Mouse (Mus musculus): ENCODE measurements around the gene Oaz1. TPM values are rescaled to one million over a fixed set of nuclear protein-coding genes. Genes with fewer than 3 reads are reported as not detected.

Gene Oaz1
- polyA plus RNA-seq, 1 experiment from 2014 or later: 1,606 TPM

DNA sequence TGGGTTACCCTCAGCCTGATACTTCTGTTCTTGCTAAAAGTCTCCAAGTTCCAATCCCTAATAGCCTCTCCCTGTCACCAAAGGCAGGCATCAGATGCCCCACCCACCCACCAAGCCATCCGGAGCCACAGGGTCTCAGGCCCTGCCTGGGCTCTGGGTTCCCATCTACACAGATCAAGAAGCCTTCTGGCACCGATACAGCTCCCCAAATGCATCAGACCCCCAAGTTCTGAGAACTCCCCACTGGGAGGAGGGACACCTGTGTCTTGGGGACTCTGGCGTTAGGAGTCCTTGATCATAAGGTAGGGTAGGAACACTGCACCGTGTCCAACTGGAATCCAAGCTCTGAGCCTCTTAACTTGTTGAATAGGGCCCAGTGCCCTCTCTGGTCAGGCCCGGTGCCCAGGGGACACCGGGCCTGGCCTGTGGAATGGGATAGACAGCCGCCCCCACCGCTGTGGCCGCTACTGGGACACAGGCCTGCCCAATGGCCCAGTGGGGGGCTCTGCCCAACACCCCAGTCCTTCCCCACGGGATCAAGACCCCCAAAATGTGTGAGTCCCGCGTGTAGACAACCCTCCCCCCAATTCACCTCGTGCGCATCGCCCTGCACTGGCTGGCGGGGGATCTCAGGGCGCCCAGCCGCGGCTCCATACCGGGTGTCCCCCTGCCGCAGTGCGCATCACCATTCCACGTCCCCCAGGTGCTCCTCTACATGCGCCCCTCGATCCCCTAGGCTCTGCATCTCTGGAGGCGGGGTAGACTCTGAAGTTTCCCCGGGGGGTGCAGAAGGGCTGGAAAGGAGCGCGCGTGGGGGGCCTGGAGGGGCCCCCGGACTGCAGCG lies 16.9 kb downstream of the Oaz1 start:
- WGBS: 23% methylated on average over 14 of the region's 32 CpGs
- Histone ChIP-seq H3K9me3 (ENCODE audit: control insufficient read depth, low read length) (no peaks in the 10 kb centered on the region), H3K4me3 (ENCODE audit: low read depth, low read length) (peak overlapping the region; percentile 53), H3K4me1 (ENCODE audit: control insufficient read depth, insufficient read depth, low read length) (no peaks in the 10 kb centered on the region), H3K27ac (replicated peaks; ENCODE audit: low read depth, low read length) (no peak overlapping the region), H3K27me3 (replicated peaks; ENCODE audit: control insufficient read depth, insufficient read depth, low read length) (peaks cover 37% of the 10 kb centered on the region), H3K9ac (ENCODE audit: low read depth, low read length) (peak overlapping the region; percentile 68), H3K4me2 (ENCODE audit: low read depth, low read length) (peak overlapping the region; percentile 96), H3K36me3 (ENCODE audit: control insufficient read depth, insufficient read depth, low read length) (no peaks in the 10 kb centered on the region)
- ATAC-seq (ENCODE audit: low read depth): no peak
- DNase-seq (ENCODE audit: low spot score): no peak

DNA sequence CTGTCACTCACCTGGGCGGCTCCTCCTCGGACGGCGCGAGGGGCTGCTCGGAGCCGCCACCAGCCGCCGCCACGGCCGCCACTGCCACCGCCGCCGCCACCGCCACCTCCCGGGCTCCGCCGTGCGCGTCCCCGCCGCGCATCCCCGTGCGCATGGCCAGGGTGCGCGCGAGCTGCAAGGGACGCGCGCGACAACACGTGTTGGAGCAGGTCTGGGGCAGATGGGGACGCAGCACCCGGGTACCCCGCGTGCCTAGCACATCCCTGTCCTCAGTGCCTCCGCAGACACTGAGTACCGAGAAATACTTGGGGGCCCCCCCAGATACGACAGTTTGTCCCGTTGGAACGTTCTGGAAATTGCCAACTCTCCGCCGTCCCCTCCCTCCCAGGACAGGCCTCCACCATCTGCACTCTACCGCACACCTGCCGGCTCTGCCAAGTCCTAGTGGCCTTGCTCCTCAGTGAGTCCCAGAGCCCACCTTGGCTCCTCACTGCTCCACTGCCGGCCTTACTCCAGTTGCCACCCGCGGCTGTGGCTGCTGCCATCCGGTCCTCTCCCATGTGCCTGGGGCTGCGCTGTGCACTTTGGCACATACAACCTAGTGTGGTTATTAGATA lies 17.6 kb downstream of the Oaz1 start, which contains the start of gene Lingo3:
Gene Lingo3, minus strand, starts transcription at position 109 of the 617 bp plus-strand sequence.
- H3K36me3 ChIP-seq (ENCODE audit: control insufficient read depth, insufficient read depth, low read length): no peaks in the 10 kb centered on the region
- H3K4me1 ChIP-seq (ENCODE audit: control insufficient read depth, insufficient read depth, low read length): no peaks in the 10 kb centered on the region
- peak within 1 kb of the TSS; percentile 96 for H3K4me2 ChIP-seq (ENCODE audit: low read depth, low read length)
- H3K27ac ChIP-seq (replicated peaks; ENCODE audit: low read depth, low read length): no peak within 1 kb of the TSS
- DNase-seq (ENCODE audit: low spot score): peak; percentile 30
- peaks cover 37% of the 10 kb centered on the region for H3K27me3 ChIP-seq (replicated peaks; ENCODE audit: control insufficient read depth, insufficient read depth, low read length)
- no peaks in the 10 kb centered on the region for H3K9me3 ChIP-seq (ENCODE audit: control insufficient read depth, low read length)
- ATAC-seq (ENCODE audit: low read depth): 0 out of 2 replicates have a peak, but pooled peaks have one; percentile 33
- H3K4me3 ChIP-seq (ENCODE audit: low read depth, low read length): peak within 1 kb of the TSS; percentile 53
- H3K9ac ChIP-seq (ENCODE audit: low read depth, low read length): peak within 1 kb of the TSS; percentile 68
- WGBS: 5% methylated on average over 24 of the region's 51 CpGs

DNA sequence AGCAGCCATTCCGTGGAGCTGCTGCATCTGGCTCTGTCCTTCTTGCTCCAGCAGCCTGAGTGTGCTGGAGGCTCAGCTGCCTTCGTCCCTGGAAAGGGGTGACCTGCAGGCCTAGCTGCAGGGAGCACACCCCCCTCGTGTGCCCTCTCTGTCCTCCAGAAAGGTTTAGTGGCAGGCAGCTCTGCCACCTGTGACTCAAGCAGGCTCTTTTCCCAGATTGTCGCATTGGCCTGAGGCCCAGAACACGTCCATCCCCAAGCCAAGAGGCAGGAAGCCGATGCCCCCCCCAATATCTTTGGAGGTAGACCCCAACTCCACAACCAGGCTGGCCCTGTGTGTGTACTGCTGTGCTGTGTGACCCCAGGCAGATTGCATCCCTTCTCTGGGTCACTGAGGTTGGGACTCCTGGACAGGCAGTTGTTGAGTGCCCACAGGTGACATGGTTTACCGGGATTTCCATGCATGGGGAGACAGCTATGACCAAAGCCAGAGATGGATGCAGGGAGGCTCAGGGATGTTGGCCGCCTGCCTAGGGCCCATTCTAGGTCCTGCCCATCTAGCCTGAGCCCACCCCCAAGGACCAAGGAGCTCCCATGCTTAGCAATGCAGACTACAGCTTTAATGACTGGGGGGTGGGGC lies 18.7 kb downstream of the Oaz1 start:
- no peak for ATAC-seq (ENCODE audit: low read depth)
- Histone ChIP-seq H3K27ac (replicated peaks; ENCODE audit: low read depth, low read length) (no peak overlapping the region), H3K36me3 (ENCODE audit: control insufficient read depth, insufficient read depth, low read length) (no peaks in the 10 kb centered on the region), H3K27me3 (replicated peaks; ENCODE audit: control insufficient read depth, insufficient read depth, low read length) (peaks cover 37% of the 10 kb centered on the region), H3K9ac (ENCODE audit: low read depth, low read length) (no peak overlapping the region), H3K4me3 (ENCODE audit: low read depth, low read length) (no peak overlapping the region), H3K4me1 (ENCODE audit: control insufficient read depth, insufficient read depth, low read length) (no peaks in the 10 kb centered on the region), H3K4me2 (ENCODE audit: low read depth, low read length) (no peak overlapping the region), H3K9me3 (ENCODE audit: control insufficient read depth, low read length) (no peaks in the 10 kb centered on the region)
- WGBS: 67% methylated on average over 8 of the region's 8 CpGs
- DNase-seq (ENCODE audit: low spot score): no peak

- Histone ChIP-seq H3K27me3 (replicated peaks; ENCODE audit: control insufficient read depth, insufficient read depth, low read length) (peaks cover 37% of the 10 kb centered on the region), H3K9me3 (ENCODE audit: control insufficient read depth, low read length) (no peaks in the 10 kb centered on the region), H3K4me2 (ENCODE audit: low read depth, low read length) (no peak overlapping the region), H3K9ac (ENCODE audit: low read depth, low read length) (no peak overlapping the region), H3K36me3 (ENCODE audit: control insufficient read depth, insufficient read depth, low read length) (peaks cover under 1% of the 10 kb centered on the region; the same call in 1 of the 2 replicates), H3K4me1 (ENCODE audit: control insufficient read depth, insufficient read depth, low read length) (no peaks in the 10 kb centered on the region), H3K4me3 (ENCODE audit: low read depth, low read length) (no peak overlapping the region), H3K27ac (replicated peaks; ENCODE audit: low read depth, low read length) (no peak overlapping the region)
- ATAC-seq (ENCODE audit: low read depth) (no peak), DNase-seq (ENCODE audit: low spot score) (no peak)
- WGBS: 76% methylated on average over 12 of the region's 12 CpGs
Observed at GRCm38 (mm10) chr10:80845732-80846131, 19.3 kb downstream of the Oaz1 start.

GRCm38 (mm10) chr10:80848571-80848970 lies 22.1 kb downstream of the Oaz1 start:
- no peak overlapping the region for H3K27ac ChIP-seq (replicated peaks; ENCODE audit: low read depth, low read length)
- peaks cover 22% of the 10 kb centered on the region for H3K27me3 ChIP-seq (replicated peaks; ENCODE audit: control insufficient read depth, insufficient read depth, low read length)
- 8% methylated on average over 10 of the region's 10 CpGs for WGBS
- H3K4me2 ChIP-seq (ENCODE audit: low read depth, low read length): no peak overlapping the region
- H3K36me3 ChIP-seq (ENCODE audit: control insufficient read depth, insufficient read depth, low read length): peaks cover 26% of the 10 kb centered on the region
- DNase-seq (ENCODE audit: low spot score): peak; percentile 68
- no peak overlapping the region for H3K9ac ChIP-seq (ENCODE audit: low read depth, low read length)
- no peaks in the 10 kb centered on the region for H3K9me3 ChIP-seq (ENCODE audit: control insufficient read depth, low read length)
- no peak overlapping the region for H3K4me3 ChIP-seq (ENCODE audit: low read depth, low read length)
- ATAC-seq (ENCODE audit: low read depth): peak; percentile 26; the same call in 1 of the 2 replicates
- H3K4me1 ChIP-seq (ENCODE audit: control insufficient read depth, insufficient read depth, low read length): no peaks in the 10 kb centered on the region

DNA sequence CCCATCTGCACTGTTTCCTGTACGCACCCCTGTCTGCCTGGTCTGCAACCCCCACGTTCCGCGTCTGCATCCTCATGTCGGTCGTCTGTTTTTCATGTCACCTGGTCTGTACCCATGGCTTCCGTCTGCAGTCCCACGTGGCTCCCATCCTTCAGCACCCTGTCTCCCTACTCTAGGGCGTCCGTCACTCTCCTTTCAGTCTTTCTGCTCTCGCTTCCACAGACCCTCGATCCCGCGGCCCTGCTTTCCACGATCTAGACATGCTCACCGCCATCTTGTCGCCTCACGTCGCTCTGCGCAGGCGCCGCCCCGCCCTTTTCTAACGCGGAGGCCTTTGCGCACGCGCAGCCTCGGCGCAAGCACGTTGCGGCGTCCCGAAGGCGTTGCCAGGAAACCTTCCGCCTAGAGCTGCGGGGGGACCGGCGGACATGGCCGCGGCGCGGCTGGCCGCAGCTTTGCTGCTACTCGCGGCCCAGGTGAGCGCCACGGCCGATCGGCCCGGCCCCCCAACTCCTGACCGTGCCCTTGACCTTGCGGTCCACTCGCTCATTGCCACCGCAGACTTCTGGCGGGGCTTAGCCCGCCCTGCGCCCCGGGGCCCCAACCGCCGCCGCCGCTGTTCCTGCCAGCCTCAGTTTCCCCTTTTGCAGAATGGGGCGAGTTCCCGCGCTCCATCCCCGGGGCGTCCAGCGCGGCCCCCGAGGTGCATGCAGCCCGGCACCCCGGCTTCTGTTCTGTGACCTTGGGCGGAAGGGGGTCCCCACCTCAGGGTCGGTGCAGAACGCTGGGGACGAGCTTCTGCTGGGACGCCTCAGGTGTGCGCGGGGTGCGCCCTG lies 28.7 kb downstream of the Oaz1 start, which contains the start of the genes Lsm7 and Sppl2b:
Gene Lsm7, minus strand, starts transcription at position 297 of the 836 bp plus-strand sequence.
Gene Sppl2b, plus strand, starts transcription at position 363 of the 836 bp plus-strand sequence.
- Histone ChIP-seq H3K4me2 (ENCODE audit: low read depth, low read length) (peak within 1 kb of the TSS; percentile 99), H3K4me3 (ENCODE audit: low read depth, low read length) (peak within 1 kb of the TSS; percentile 96), H3K9me3 (ENCODE audit: control insufficient read depth, low read length) (no peaks in the 10 kb centered on the region), H3K36me3 (ENCODE audit: control insufficient read depth, insufficient read depth, low read length) (peaks cover 26% of the 10 kb centered on the region), H3K27me3 (replicated peaks; ENCODE audit: control insufficient read depth, insufficient read depth, low read length) (no peaks in the 10 kb centered on the region), H3K4me1 (ENCODE audit: control insufficient read depth, insufficient read depth, low read length) (peaks cover 22% of the 10 kb centered on the region), H3K27ac (replicated peaks; ENCODE audit: low read depth, low read length) (peak within 1 kb of the TSS; percentile 39; the same call in 1 of the 2 replicates), H3K9ac (ENCODE audit: low read depth, low read length) (peak within 1 kb of the TSS; percentile 89)
- ATAC-seq (ENCODE audit: low read depth) (peak; percentile 86), DNase-seq (ENCODE audit: low spot score) (peak; percentile 96)
- WGBS: under 1% methylated on average over 66 of the region's 81 CpGs

- Histone ChIP-seq H3K9ac (ENCODE audit: low read depth, low read length) (peak overlapping the region; percentile 89), H3K4me3 (ENCODE audit: low read depth, low read length) (peak overlapping the region; percentile 96), H3K27me3 (replicated peaks; ENCODE audit: control insufficient read depth, insufficient read depth, low read length) (no peaks in the 10 kb centered on the region), H3K4me2 (ENCODE audit: low read depth, low read length) (peak overlapping the region; percentile 99), H3K27ac (replicated peaks; ENCODE audit: low read depth, low read length) (no peak overlapping the region; the same call in 1 of the 2 replicates), H3K36me3 (ENCODE audit: control insufficient read depth, insufficient read depth, low read length) (peaks cover 25% of the 10 kb centered on the region), H3K4me1 (ENCODE audit: control insufficient read depth, insufficient read depth, low read length) (peaks cover 22% of the 10 kb centered on the region), H3K9me3 (ENCODE audit: control insufficient read depth, low read length) (no peaks in the 10 kb centered on the region)
- WGBS: 23% methylated on average over 11 of the region's 11 CpGs
- ATAC-seq (ENCODE audit: low read depth) (no peak), DNase-seq (ENCODE audit: low spot score) (no peak)
Observed at GRCm38 (mm10) chr10:80855749-80856073, 29.3 kb downstream of the Oaz1 start.

DNA sequence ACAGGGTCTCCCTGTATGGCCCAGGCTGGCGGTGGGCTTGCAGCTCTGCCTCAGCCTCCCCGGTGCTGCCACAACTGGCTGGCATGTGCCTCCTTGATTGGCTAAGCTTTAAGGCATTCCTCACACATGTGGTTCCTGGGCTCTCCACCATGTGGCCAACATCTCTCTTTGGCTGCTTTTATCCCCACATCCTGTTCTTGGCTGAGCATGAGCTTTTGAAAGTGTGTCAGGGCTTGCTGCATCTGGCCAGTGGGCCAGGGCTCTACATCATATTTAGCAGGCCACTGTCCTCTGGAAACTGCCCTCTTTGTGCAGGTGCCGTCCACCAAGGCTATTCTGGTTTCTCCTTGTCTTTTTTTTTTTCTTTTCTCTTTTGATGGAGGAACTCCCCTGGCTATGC lies 29.8 kb downstream of the Oaz1 start:
- WGBS: 32% methylated on average over 3 of the region's 3 CpGs
- no peaks in the 10 kb centered on the region for H3K9me3 ChIP-seq (ENCODE audit: control insufficient read depth, low read length)
- peaks cover 19% of the 10 kb centered on the region for H3K36me3 ChIP-seq (ENCODE audit: control insufficient read depth, insufficient read depth, low read length)
- ATAC-seq (ENCODE audit: low read depth) (no peak), DNase-seq (ENCODE audit: low spot score) (peak; percentile 37)
- peak overlapping the region; percentile 89 for H3K9ac ChIP-seq (ENCODE audit: low read depth, low read length)
- H3K4me3 ChIP-seq (ENCODE audit: low read depth, low read length): peak overlapping the region; percentile 96
- H3K27ac ChIP-seq (replicated peaks; ENCODE audit: low read depth, low read length): peak overlapping the region; percentile 61
- no peaks in the 10 kb centered on the region for H3K27me3 ChIP-seq (replicated peaks; ENCODE audit: control insufficient read depth, insufficient read depth, low read length)
- H3K4me1 ChIP-seq (ENCODE audit: control insufficient read depth, insufficient read depth, low read length): peaks cover 22% of the 10 kb centered on the region
- H3K4me2 ChIP-seq (ENCODE audit: low read depth, low read length): peak overlapping the region; percentile 99
